Mouse (Mus musculus) left cerebral cortex, postnatal 36 days (tissue): ENCODE measurements at regions not wholly inside any gene's neighbourhood (a gene's known extent, or its start where the extent isn't known, plus 50 kb on each side); places are given as distances from the start of the nearest gene placed in this dataset.

Source experiments
- DNase-seq, 2 experiments: peaks; one replicate each; pipeline ENCODE4 v3.0.0; 2021 to 2022; ENCODE audit warnings: low spot score in 2 of 2, mixed read lengths in 1 of 2
- intact Hi-C: fragments of 180-260 bp; cut with DNase I; formaldehyde crosslinking; loops from one replicate; pipeline ENCODE4 v1.15.1; 2025

DNA sequence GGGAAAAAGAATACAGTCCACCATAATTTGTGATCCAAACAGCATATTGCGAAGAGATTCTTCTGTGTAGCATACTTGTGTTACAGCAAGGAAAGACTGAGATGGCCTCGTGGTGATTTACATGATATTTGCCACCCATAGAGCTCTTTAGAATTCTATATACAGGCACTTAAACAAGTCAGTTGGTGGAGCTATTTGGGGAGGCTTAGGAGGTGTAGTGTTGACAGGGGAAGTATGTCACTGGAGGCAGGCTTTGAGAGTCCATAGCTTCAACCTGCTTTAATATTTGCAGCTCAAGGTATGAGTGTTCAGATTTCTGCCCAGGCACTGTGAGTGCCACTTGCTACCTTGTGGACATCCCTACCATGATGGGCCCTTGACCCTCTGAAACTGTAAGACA is 187.3 kb downstream of the Ostf1 start:
- intact Hi-C loops: loop anchor here (1.0 kb wide), 1 partner anchor 10 kb away; no protein-coding TSS in a partner anchor

DNA sequence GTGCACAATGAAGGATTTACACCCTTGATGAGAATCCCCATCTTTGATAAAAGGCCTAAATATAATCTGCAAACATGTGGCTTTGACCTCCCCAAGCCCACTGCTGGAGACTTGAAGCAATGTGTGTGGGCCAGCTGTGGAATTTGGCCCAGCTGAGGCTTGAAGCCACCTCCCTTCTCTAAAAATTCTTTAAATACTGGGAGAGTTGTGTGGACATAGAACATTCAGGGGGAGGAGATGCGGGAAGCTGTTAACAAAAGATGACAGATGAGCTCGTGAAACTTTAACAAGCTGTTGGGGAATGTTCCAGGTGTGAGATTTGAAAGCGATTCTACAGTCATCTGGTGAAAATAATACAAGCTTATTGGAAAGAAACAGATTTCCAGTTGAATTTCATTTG is 195.3 kb downstream of the Ostf1 start:
- intact Hi-C loops: no loop called here
- no peak for DNase-seq

More for the DNA sequence above, 187.3 kb downstream of the Ostf1 start:
- no peak for DNase-seq

DNA sequence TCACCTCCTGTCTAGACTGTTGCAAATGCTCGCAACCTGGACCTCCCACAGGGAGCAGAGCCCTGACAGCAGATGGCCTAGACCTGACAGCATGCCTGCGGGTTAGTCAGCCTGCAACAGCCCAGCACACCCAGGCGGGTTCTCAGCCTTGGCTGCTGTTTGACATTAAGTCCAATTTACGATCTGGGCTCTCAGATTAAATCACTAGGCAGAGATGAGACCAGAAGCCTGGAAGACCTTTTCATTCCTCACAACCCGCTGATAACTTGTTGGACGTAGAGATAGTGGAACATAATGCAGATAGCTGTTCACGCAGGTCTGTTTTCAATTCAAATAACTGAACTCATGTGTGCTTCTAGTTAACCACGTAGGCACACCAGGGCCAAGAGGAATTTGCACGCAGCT is 211.2 kb downstream of the Ostf1 start:
- intact Hi-C loops: no loop called here
- DNase-seq: no peak

DNA sequence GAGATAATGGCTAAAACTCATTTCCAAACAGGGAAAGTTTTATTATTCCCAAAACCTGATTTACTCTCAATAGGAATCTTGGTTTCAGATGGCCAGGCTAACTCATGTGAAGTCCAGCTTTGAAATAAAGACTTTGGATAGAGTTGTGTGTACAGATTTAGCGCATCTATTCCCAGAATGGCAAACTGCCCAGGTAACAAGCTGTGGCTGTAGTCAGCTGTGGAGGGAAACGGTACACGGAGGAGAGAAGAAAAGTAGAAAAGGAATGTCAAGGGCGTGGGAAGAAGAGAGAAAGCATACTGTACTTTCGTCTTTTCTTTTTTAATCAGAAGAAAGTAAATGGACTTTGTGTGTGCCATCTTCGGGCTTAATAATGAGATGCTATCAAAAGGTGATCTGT is 213.1 kb downstream of the Ostf1 start:
- peak; percentile 25 to 28 for DNase-seq
- intact Hi-C loops: no loop called here

DNA sequence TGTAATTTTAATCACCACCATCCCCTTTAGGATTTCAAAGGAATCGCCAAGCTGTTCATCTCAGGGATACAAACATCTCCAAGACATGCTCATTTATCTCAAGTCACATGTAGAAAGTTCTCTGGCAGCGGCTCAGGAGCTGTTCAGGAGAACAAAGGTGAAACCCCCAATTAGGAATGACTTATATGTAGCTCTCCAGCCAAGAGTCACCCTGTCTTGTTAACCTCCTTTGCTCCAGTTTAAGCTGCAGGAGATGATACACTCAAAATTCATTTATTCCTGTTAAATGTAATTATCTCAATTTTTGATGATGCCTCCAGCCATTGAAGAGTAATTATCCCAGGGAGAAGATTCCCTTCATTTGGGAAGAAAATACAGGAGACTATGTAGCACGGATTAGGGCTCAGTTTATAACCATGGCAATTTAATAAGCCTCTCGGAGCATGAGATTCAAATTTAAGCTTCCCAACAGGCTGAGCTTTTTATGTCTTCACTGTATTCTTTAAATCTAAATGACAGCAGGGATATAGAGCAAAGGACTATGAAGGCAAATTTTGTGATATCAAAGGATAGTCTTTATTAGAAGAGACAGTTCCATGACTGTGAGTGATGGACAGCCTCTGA is 254.0 kb downstream of the Ostf1 start:
- no peak for DNase-seq
- intact Hi-C loops: no loop called here

DNA sequence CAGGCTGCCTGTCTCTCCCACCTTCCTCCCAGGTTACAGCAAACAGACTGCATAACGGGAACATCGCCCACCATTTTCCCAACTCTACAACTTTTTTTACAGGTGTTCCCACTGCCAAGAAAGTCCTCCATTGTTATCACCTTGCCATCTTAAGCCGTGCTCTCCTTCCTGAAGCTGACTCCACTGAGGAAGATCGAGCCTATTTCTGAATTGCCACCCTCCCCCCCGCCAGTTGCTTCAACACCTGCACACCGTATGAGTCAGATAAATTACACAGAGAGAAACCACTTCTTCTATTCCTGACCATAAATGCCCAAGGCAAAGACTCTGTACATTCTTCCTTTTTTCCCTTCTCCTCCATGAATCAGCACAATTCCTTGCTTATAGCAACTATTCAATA is 263.0 kb downstream of the Ostf1 start:
- peak in 1 of 2 experiments; percentile 13 for DNase-seq

DNA sequence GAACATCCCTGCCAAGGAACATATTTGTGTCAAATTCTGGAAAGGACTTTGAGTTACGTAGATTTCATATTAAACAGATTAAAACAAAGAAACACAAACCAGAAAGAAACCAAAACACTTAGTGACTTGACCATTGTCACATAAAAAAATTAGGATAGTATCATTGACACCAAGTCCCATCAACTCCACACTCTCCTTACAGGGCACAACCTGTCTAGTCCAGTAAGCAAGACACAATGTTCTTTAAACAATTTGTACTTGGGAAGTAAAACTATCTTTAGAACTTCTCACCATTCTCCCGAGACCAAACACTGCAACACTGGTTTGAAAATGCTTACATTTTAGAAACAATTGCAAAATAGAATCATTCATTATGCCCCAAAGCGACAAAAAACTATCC is 277.7 kb downstream of the Ostf1 start:
- intact Hi-C loops: no loop called here
- DNase-seq: no peak

More for the DNA sequence above, 263.0 kb downstream of the Ostf1 start:
- intact Hi-C loops: no loop called here

DNA sequence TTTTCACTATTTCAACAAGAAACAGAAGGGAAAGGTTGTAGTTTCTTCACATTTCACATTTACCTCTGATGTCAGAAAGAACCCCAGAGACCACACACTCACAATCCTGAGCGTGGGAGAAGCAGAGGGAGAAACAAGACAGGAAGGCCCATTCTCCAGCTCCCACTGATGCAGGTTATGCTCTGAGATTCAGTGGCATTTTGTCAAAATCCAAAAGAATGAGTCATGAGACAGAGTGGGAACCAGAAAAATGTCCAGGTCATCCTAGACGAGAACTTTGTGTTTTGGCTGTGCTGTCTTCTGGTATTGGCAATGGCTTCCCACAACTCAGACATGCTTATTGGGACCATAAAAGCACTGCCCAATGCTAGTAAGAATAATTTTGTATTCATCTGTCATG is 285.9 kb downstream of the Ostf1 start:
- intact Hi-C loops: no loop called here
- DNase-seq: no peak

DNA sequence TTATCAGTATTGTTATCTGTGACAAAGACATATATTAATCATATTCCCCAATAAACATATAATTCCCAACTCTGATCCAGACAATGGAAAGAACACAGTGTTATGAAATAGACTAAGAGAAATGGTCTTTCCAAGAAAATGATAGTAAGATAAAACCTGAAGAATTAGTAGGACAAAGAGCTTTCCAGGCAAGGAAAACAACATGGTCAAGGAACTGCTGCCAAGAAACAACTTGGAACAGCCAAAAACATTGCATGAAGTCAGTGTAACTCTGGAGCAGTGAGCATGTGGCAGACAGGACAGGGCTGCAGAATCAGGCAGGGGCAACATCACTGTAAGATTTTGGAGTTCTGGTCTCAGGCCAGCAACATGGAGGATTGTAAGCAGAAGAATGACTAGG is 288.0 kb downstream of the Ostf1 start:
- DNase-seq: no peak
- intact Hi-C loops: no loop called here

DNA sequence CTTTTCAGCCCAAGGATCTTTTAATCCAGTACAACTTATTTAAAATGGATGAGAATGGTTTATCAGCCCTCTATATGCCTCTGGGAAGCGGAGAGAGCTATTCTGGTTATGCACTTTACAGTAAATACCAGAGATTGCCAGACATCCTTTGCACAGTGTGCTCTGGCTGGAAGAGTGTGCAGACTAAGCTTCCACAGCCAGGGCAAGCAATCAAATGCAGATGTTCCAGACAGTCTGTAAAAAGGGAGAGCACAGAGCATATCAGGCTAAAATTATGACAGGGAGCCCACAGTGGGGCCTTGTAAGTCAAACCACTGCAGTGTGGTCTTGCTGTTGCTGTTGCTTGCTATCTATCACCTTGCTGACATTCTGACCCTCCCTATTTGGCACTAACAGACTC is 288.6 kb downstream of the Ostf1 start:
- intact Hi-C loops: no loop called here
- no peak for DNase-seq

DNA sequence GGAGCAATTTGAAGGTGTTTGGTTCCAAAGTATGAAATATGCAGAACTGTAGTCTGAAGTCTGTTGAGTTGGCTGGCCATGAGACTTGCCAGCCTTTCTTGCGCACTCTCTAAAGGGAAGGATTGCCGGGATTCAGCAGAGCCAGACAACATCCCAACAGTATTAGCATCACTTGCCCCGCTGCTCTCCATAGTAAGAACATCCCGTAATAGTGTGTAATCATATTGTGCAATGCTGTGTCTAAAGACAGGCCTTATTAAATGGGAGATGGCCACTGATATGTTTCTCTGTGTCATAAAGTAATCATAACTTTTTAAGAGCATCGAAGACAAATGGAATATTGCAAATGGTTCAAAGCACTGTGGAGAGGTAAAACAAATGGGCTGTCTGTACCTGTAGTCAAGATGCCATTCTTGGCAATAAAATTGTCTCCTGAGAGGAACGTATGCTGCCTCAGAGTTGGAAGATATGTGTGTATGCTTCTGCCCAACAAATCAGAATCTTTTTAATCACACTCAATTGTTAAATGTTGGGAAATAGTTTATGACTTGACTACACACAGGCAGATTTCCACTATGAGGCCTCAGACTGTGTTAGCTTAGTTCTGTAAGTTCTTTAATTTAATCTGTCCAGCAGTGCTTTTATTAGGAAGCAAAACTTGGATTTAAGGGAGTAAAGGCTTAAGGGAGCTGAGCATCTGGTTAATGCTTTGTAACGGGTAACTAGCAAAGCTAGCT is 293.6 kb downstream of the Ostf1 start:
- intact Hi-C loops: no loop called here
- no peak for DNase-seq

DNA sequence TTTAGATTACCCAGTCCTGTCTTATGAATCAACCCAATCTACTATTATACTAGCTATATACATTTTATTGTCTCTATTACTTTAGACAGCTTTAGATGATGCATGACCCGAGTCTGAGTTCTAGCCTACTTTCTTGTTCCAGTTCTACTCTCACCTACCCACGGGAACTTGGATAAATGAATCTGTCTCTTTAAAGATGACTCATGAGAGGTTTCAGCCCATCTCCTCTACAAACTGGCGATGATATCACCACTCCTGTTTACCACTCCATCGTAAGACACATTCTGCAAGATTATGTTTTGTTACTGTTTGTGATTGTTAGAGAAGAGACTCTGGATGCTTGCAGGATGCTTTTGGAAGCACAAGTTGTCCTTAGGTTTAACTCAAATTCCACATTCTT is 295.0 kb downstream of the Ostf1 start:
- intact Hi-C loops: no loop called here
- DNase-seq: no peak

DNA sequence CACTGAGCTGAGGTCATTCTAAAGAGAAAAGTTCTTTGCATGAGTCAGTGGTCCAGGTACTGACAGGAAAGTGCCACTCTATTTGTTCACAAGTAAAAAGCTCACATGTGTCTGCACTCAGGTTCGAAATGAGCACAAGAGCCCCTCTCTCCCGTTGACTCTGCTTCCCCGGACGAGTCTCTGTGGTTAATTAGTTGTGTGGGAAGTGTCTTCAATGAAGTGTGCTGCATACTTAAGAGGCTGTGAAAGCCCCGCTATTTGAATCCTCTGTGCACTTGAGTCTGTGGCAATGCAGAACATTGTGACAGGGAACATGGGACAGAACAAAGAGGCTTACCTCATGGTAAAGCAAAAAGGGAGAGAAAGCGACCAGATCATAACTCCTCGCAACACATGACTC is 297.0 kb downstream of the Ostf1 start:
- DNase-seq: no peak
- intact Hi-C loops: no loop called here

DNA sequence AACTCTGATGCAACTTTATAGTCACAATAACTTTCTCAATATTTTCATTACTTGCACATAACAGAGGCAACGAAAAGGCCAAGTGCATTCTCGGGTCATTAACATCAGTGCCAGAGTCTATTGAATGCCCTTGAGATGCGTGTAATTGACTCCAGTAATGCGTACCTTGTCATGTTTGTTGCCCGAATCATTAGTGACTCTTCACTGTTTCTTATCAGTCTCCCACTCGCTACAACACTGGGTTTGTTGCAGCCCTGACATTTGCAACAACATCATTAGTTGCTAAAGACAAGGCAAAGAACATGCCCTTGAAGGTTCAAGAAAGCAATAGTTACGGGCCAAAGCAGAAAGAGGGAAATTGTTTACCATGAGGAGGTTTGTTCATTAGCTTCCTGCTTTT is 299.8 kb downstream of the Ostf1 start:
- intact Hi-C loops: no loop called here
- no peak for DNase-seq

DNA sequence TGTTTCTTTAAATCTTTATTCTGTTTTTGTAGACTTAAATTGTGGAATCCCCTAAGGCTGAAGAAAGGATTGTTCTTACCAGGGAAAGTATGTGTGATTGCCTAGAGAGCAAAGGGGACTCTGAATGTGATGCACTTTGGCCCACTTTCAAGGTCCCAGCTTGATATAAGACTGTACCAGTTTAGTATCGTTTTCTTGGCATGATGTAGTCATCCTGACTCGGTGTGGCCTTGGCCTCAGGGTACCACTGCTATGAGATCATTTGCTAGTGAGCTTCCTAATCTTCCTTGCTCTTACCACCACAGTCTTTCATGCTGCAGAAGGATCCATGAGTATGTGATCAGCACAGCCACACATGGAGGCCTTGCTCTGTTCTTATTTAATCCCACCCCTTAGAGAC is 302.2 kb downstream of the Ostf1 start:
- intact Hi-C loops: no loop called here
- DNase-seq: no peak

DNA sequence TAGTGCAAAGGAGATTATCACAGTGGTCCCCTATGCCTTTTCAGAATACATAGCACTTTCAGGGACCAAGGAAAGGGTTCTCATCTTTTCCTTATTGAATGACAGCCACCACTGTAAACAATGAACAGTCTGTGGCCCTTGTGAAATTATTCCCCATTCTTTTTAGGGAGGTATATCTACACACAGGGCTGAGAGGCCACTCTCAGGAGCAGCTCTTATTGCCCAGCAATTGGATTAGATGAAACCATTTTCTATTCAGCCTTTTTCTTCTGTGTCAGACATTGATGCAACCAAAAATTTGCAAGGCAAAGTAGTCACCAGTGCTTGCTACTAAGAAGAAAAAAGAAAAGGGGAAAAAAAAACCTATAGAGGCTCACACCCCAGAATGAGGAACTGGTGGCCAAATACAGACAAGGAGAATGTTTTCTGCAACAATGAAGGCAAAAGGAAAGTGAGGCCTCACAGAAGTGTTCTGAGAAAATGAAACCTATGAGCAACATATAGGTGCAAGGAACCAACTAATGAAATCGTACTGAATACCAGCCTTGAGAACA is 313.2 kb downstream of the Ostf1 start:
- intact Hi-C loops: no loop called here
- no peak for DNase-seq

DNA sequence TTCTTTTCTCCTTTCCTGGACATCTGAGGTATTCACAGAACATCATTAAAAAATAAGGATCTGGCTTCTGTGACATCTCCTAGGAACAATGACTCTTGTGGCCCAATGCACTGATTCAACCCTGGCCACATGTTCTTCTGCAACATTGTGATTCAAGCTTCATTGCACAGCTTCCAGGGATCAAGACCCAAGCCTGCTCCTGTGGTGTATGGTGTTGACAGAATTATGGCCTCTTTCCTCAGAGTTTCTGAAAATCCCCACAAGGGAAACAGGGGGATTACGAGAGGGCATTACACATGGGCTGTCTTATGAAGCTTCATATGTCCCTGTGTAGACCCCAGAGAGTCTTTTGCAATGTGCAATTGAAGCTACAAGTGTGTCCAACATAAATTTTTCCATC is 358.2 kb downstream of the Ostf1 start:
- no peak for DNase-seq
- intact Hi-C loops: no loop called here

DNA sequence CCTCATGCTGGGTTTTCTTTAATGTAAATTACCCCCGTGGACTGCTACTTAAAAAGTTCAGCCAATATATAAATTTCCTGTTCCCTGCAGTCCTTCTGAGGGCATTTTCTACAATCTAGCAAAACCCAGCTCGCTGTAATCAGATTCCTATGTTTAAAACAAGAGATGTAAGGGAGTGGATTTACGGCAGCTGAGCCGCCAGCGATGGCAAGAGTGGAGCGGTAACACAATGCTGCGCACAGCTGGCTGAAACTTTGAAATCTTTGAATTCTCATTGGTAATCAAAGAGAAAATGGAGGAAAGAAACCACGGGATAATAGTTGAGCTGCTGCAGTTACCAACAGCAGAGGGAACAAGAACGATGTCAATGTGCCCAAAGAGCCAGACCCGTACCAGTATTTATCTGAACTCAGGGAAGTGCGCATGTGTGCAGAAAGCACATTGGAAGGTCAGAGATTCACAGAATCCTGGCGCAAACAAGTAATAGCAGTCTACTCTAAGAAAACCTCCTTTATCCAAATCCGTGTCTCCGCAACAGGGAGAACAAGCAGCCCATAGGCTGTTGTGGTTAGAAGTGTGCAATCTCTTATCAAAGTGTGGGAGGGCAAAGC is 376.4 kb downstream of the Ostf1 start:
- DNase-seq: no peak
- intact Hi-C loops: no loop called here

DNA sequence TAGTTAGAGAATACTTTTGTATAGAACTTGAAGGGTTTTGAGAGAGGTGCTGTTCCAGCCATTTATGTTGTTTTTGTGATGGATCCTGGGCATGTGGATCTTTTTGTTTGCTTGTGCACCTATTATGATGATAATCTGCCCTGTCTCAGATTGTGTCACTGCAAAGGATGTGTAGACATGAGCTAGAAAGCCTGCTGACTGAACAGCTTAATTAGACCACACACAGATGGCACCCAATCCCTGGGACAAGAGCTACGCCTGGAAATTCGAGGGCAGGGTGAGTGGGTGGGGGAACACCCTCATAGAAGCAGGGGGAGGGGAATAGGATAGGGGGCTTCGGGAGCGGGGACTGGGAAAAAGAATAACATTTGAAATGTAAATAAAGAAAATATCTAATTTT is 378.3 kb downstream of the Ostf1 start:
- intact Hi-C loops: no loop called here
- no peak for DNase-seq
